Comparison of ENCODE assay signal across 21 mouse cellular contexts in genomic region chr11:117260631-117261030, GRCm38 (mm10).
DNase-seq lines count a peak whose midpoint lies in the region; ATAC-seq lines count a peak whose summit lies in the region.
"Had no signal": no experiment of that assay in that cellular context is flagged by ENCODE, and none has a peak within 500 bp of the region (broad histone marks: within the 10 kb centered on the region; RNA-seq: fewer than 3 reads in every experiment).

No protein-coding gene starts in this region.

- H3K9ac ChIP-seq in embryonic facial prominence, embryonic 13.5 days, result no peak overlapping the region
- H3K9ac ChIP-seq in midbrain, embryonic 14.5 days (replicated peaks; ENCODE audit: low read length), result no peak overlapping the region
- H3K9ac ChIP-seq in midbrain, embryonic 16.5 days (ENCODE audit: low read depth, low read length), result no peak overlapping the region
- H3K9ac ChIP-seq: liver, embryonic 15.5 days; midbrain, embryonic 15.5 days had no signal

- no peak for DNase-seq in embryonic facial prominence, embryonic 10.5 days (ENCODE audit: low spot score)
- DNase-seq in midbrain, embryonic 14.5 days, result peak; percentile 18
- DNase-seq in limb, embryonic 10.5 days (ENCODE audit: low spot score), result no peak
- DNase-seq in thymus, postnatal 0 days (ENCODE audit: low spot score), result no peak
- no peak for DNase-seq in adrenal gland, postnatal 4 days (ENCODE audit: low spot score in 2 of 2)
- no peak for DNase-seq in heart, postnatal 25 days (ENCODE audit: low spot score)
- DNase-seq: adrenal gland, adult 8-10 months; cerebellum, adult 8-10 months; gastrocnemius, postnatal 14 days; heart, postnatal 10 days; kidney, adult 9 months; left cerebral cortex, postnatal 4 days; lung, postnatal 36 days; thymus, adult 18-20 months had no signal

- peak overlapping the region; percentile 51; the same call in 1 of the 2 replicates for H3K27ac ChIP-seq in embryonic facial prominence, embryonic 13.5 days
- H3K27ac ChIP-seq in embryonic facial prominence, embryonic 10.5 days (replicated peaks), result no peak overlapping the region; the same call in 1 of the 2 replicates
- no peak overlapping the region for H3K27ac ChIP-seq in midbrain, embryonic 14.5 days (replicated peaks; ENCODE audit: low read depth, low read length)
- H3K27ac ChIP-seq in midbrain, embryonic 16.5 days (ENCODE audit: low read length), result no peak overlapping the region
- 0 out of 2 replicates have a peak overlapping the region, but pooled peaks have one; percentile 6 for H3K27ac ChIP-seq in limb, embryonic 10.5 days
- H3K27ac ChIP-seq: liver, embryonic 15.5 days; midbrain, embryonic 15.5 days had no signal

- H3K4me1 ChIP-seq in embryonic facial prominence, embryonic 13.5 days, result peaks cover 47% of the 10 kb centered on the region
- peaks cover 67% of the 10 kb centered on the region for H3K4me1 ChIP-seq in embryonic facial prominence, embryonic 10.5 days
- peaks cover 2% of the 10 kb centered on the region; the same call in 1 of the 2 replicates for H3K4me1 ChIP-seq in midbrain, embryonic 14.5 days (ENCODE audit: control insufficient read depth, insufficient read depth, low read length)
- no peaks in the 10 kb centered on the region; the same call in 1 of the 2 replicates for H3K4me1 ChIP-seq in midbrain, embryonic 16.5 days (ENCODE audit: control insufficient read depth, insufficient read depth, low read length)
- peaks cover 65% of the 10 kb centered on the region for H3K4me1 ChIP-seq in limb, embryonic 10.5 days

- WGBS in embryonic facial prominence, embryonic 13.5 days, result 56% methylated on average over 9 of the region's 9 CpGs
- WGBS in embryonic facial prominence, embryonic 10.5 days, result 57% methylated on average over 9 of the region's 9 CpGs
- WGBS in midbrain, embryonic 14.5 days, result 37% methylated on average over 9 of the region's 9 CpGs
- 44% methylated on average over 9 of the region's 9 CpGs for WGBS in midbrain, embryonic 16.5 days
- WGBS in limb, embryonic 10.5 days, result 74% methylated on average over 9 of the region's 9 CpGs

- H3K4me3 ChIP-seq in embryonic facial prominence, embryonic 13.5 days, result no peak overlapping the region
- no peak overlapping the region for H3K4me3 ChIP-seq in embryonic facial prominence, embryonic 10.5 days
- H3K4me3 ChIP-seq in midbrain, embryonic 14.5 days (replicated peaks; ENCODE audit: low read depth, low read length), result no peak overlapping the region
- H3K4me3 ChIP-seq in midbrain, embryonic 16.5 days (ENCODE audit: low read depth, low read length), result no peak overlapping the region
- no peak overlapping the region for H3K4me3 ChIP-seq in limb, embryonic 10.5 days
- H3K4me3 ChIP-seq: erythroblast, embryonic 14.5 days; liver, embryonic 15.5 days; midbrain, embryonic 15.5 days had no signal

- peaks cover 6% of the 10 kb centered on the region; the same call in 1 of the 2 replicates for H3K36me3 ChIP-seq in embryonic facial prominence, embryonic 13.5 days
- no peaks in the 10 kb centered on the region for H3K36me3 ChIP-seq in embryonic facial prominence, embryonic 10.5 days (replicated peaks)
- H3K36me3 ChIP-seq in midbrain, embryonic 14.5 days (ENCODE audit: control insufficient read depth, insufficient read depth, low read length), result no peaks in the 10 kb centered on the region
- H3K36me3 ChIP-seq in midbrain, embryonic 16.5 days (ENCODE audit: control insufficient read depth, insufficient read depth, low read length), result no peaks in the 10 kb centered on the region
- H3K36me3 ChIP-seq in limb, embryonic 10.5 days, result no peaks in the 10 kb centered on the region
- H3K36me3 ChIP-seq: liver, embryonic 15.5 days; midbrain, embryonic 15.5 days had no signal

- intact Hi-C loops in heart, postnatal 25 days (cut with DNase I), result no loop called here

- H3K9me3 ChIP-seq in embryonic facial prominence, embryonic 13.5 days, result no peaks in the 10 kb centered on the region
- H3K9me3 ChIP-seq in embryonic facial prominence, embryonic 10.5 days, result no peaks in the 10 kb centered on the region
- no peaks in the 10 kb centered on the region for H3K9me3 ChIP-seq in midbrain, embryonic 14.5 days (ENCODE audit: control insufficient read depth, low read length)
- no peaks in the 10 kb centered on the region for H3K9me3 ChIP-seq in midbrain, embryonic 16.5 days (replicated peaks; ENCODE audit: control insufficient read depth, low read length, poor library complexity, severe bottlenecking)
- no peaks in the 10 kb centered on the region for H3K9me3 ChIP-seq in limb, embryonic 10.5 days (replicated peaks)
- H3K9me3 ChIP-seq: liver, embryonic 15.5 days; midbrain, embryonic 15.5 days had no signal

- no peak for ATAC-seq in embryonic facial prominence, embryonic 13.5 days (ENCODE audit: insufficient number of reproducible peaks, insufficient read depth, low FRiP score, low TSS enrichment, low read depth)
- ATAC-seq in midbrain, embryonic 14.5 days (ENCODE audit: low FRiP score, low TSS enrichment), result no peak
- ATAC-seq in midbrain, embryonic 16.5 days, result no peak
- ATAC-seq: forebrain, embryonic 16.5 days; inflammation-experienced regulatory T-cells, adult 6 months; midbrain, embryonic 15.5 days had no signal

- H3K27me3 ChIP-seq in embryonic facial prominence, embryonic 13.5 days, result no peaks in the 10 kb centered on the region
- H3K27me3 ChIP-seq in embryonic facial prominence, embryonic 10.5 days (replicated peaks; ENCODE audit: low read depth, poor library complexity, severe bottlenecking), result no peaks in the 10 kb centered on the region
- no peaks in the 10 kb centered on the region for H3K27me3 ChIP-seq in midbrain, embryonic 14.5 days (ENCODE audit: control insufficient read depth, insufficient read depth, low read length)
- no peaks in the 10 kb centered on the region; the same call in 1 of the 2 replicates for H3K27me3 ChIP-seq in midbrain, embryonic 16.5 days (ENCODE audit: control insufficient read depth, insufficient read depth, low read depth, low read length)
- H3K27me3 ChIP-seq in limb, embryonic 10.5 days (ENCODE audit: low read depth, poor library complexity, severe bottlenecking), result no peaks in the 10 kb centered on the region
- H3K27me3 ChIP-seq: midbrain, embryonic 15.5 days had no signal

- H3K4me2 ChIP-seq in embryonic facial prominence, embryonic 13.5 days, result no peak overlapping the region
- H3K4me2 ChIP-seq in midbrain, embryonic 14.5 days (ENCODE audit: low read length), result no peak overlapping the region
- H3K4me2 ChIP-seq in midbrain, embryonic 16.5 days (ENCODE audit: low read length), result no peak overlapping the region
- H3K4me2 ChIP-seq: liver, embryonic 15.5 days; midbrain, embryonic 15.5 days had no signal

Comparison
In these comparisons a context has a peak if more than half of its experiments do, and no peak if none do; other contexts are left out.
1. H3K27ac ChIP-seq: peak in embryonic facial prominence, embryonic 13.5 days (single experiment) and limb, embryonic 10.5 days (single experiment); none in embryonic facial prominence, embryonic 10.5 days (single experiment), midbrain, embryonic 14.5 days (single experiment) and midbrain, embryonic 16.5 days (single experiment).